Mouse (Mus musculus): ENCODE data around the gene Zc3h4. TPM values are rescaled to one million over a fixed set of nuclear protein-coding genes. Genes with fewer than 3 reads are reported as not detected.

The Zc3h4 gene
- total and polyA plus RNA-seq, 3 experiments: 32.9 to 71.8 (median 59.4) TPM

DNA sequence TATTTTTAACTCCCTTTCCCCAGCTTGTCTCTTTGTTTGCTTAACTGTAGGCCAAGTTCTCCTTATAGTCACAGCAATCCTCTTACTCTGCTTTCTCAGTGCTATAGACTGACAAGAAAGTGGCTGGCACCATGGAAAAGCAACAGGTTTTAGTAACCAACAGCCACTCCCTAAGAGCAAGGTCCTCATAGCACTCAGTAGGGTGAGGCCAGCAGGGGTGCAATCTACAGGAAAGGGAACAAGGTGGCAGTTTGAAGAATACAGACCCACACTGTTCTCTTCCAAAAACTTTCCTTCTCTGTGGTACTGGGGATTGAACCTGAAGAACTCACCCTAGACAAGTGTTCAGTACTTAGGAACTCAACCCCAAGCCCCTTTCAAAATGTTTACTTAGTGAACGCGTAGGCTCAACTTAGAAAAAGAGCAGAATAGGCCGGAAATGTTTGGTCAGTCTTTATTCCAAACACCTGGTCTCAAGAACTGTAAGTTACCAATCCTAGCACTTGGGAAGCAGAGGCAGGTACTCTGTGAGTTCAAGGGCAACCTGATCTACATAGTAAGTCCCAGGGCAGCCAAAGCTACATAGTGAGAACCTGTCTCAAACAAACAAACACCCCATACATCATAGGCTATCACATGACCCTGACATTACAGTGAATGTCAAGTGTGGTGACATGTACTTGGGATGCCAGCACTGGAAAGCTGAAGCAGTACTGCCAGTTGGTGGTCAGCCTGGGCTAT is 44.7 kb upstream of the Zc3h4 start:
- no peak for DNase-seq (ENCODE audit: low read depth, low spot score)
- Histone ChIP-seq H3K4me1 (ENCODE audit: control insufficient read depth in 1 of 2, insufficient read depth in 2 of 2, low read length in 2 of 2) (no peaks in the 10 kb centered on the region), H3K9me3 (replicated peaks; ENCODE audit: insufficient read depth, low read length) (no peaks in the 10 kb centered on the region), H3K79me2 (ENCODE audit: control insufficient read depth, insufficient read depth, low read length, poor library complexity) (no peaks in the 10 kb centered on the region), H3K27me3 (ENCODE audit: control insufficient read depth in 1 of 2, insufficient read depth in 2 of 2, low read length in 2 of 2) (no peaks in the 10 kb centered on the region), H3K9ac (ENCODE audit: control insufficient read depth, low read depth, low read length, poor library complexity, severe bottlenecking) (no peak overlapping the region), H3K4me3 (ENCODE audit: control insufficient read depth in 1 of 2, insufficient read depth in 1 of 2, low read depth in 2 of 2, low read length in 2 of 2) (no peak overlapping the region), H3K27ac (ENCODE audit: control insufficient read depth, low read depth, low read length) (no peak overlapping the region), H3K36me3 (ENCODE audit: control insufficient read depth in 1 of 2, insufficient read depth in 2 of 2, low read length in 2 of 2) (peaks cover 0 to 38% of the 10 kb centered on the region in 2 experiments; a peak in 2 of 4 replicates)
- no peak for TF ChIP-seq SIN3A (IDR thresholded peaks at IDR 0.05; ENCODE audit: low read length)
- no peak for TF ChIP-seq MEF2A (IDR thresholded peaks at IDR 0.05; ENCODE audit: extremely low read depth, insufficient replicate concordance, low read depth, low read length, poor library complexity, severe bottlenecking)

DNA sequence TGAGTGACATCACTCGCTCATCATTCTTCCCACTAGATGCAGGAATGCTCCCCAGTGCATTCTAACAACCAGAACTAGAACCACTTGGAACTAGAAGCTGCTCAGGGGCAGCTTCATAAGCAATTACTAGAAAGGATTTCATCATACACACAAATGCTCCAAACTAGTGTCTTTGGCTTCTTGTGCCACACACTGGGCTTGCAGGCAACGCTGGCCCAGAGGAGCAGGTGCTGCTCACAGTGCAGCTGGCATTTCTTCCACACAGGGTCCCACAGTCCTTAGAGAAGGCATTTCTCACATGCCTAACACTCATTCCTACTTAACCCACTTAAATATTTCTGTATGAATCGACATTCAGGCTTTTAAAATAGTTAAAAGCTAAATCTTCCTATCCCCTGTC is 43.1 kb upstream of the Zc3h4 start:
- no peaks in the 10 kb centered on the region for H3K9me3 ChIP-seq (replicated peaks; ENCODE audit: insufficient read depth, low read length)
- H3K27ac ChIP-seq (ENCODE audit: control insufficient read depth, low read depth, low read length): no peak overlapping the region
- no peak overlapping the region for H3K4me3 ChIP-seq (ENCODE audit: control insufficient read depth in 1 of 2, insufficient read depth in 1 of 2, low read depth in 2 of 2, low read length in 2 of 2)
- peaks cover 0 to 35% of the 10 kb centered on the region in 2 experiments; a peak in 2 of 4 replicates for H3K36me3 ChIP-seq (ENCODE audit: control insufficient read depth in 1 of 2, insufficient read depth in 2 of 2, low read length in 2 of 2)
- TF ChIP-seq MXI1 (IDR thresholded peaks at IDR 0.05; ENCODE audit: low read depth, low read length) (no peak), RCOR1 (IDR thresholded peaks at IDR 0.05; ENCODE audit: low read depth, low read length) (no peak), ZMIZ1 (IDR thresholded peaks at IDR 0.05; ENCODE audit: low read depth, low read length) (no peak), GATA1 (IDR thresholded peaks at IDR 0.05; ENCODE audit: low read depth, low read length) (no peak)
- no peak overlapping the region for H3K9ac ChIP-seq (ENCODE audit: control insufficient read depth, low read depth, low read length, poor library complexity, severe bottlenecking)
- no peaks in the 10 kb centered on the region for H3K27me3 ChIP-seq (ENCODE audit: control insufficient read depth in 1 of 2, insufficient read depth in 2 of 2, low read length in 2 of 2)
- H3K4me1 ChIP-seq (ENCODE audit: control insufficient read depth in 1 of 2, insufficient read depth in 2 of 2, low read length in 2 of 2): no peaks in the 10 kb centered on the region
- no peak for DNase-seq (ENCODE audit: low read depth, low spot score)
- no peaks in the 10 kb centered on the region for H3K79me2 ChIP-seq (ENCODE audit: control insufficient read depth, insufficient read depth, low read length, poor library complexity)

DNA sequence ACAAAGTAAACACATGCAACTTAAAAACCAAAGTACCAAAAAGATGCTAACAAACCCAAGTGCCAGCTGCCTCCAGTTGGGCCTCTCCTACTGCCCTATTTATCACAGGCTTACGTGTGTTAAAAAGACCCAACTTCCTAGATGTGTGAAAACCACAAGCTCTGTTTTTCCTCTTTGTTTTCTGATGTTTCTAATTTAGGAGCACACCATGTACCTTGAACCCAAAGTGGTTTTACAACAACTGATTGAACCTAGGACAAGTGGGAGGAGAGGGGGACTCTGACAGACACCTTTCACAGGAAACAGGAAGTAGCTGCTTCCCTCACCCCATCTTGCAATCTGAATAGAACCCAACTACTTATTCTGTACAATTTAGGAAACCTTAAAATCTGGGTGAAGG is 36.4 kb upstream of the Zc3h4 start:
- H3K27me3 ChIP-seq (ENCODE audit: control insufficient read depth in 1 of 2, insufficient read depth in 2 of 2, low read length in 2 of 2): no peaks in the 10 kb centered on the region
- DNase-seq (ENCODE audit: low read depth, low spot score): peak; percentile 44
- H3K9ac ChIP-seq (ENCODE audit: control insufficient read depth, low read depth, low read length, poor library complexity, severe bottlenecking): no peak overlapping the region
- H3K4me3 ChIP-seq (ENCODE audit: control insufficient read depth in 1 of 2, insufficient read depth in 1 of 2, low read depth in 2 of 2, low read length in 2 of 2): no peak overlapping the region
- peaks cover 33 to 38% of the 10 kb centered on the region in 2 experiments for H3K36me3 ChIP-seq (ENCODE audit: control insufficient read depth in 1 of 2, insufficient read depth in 2 of 2, low read length in 2 of 2)
- peaks cover 10 to 20% of the 10 kb centered on the region in 2 experiments for H3K4me1 ChIP-seq (ENCODE audit: control insufficient read depth in 1 of 2, insufficient read depth in 2 of 2, low read length in 2 of 2)
- peaks cover 3% of the 10 kb centered on the region; the same call in 1 of the 2 replicates for H3K79me2 ChIP-seq (ENCODE audit: control insufficient read depth, insufficient read depth, low read length, poor library complexity)
- H3K27ac ChIP-seq (ENCODE audit: control insufficient read depth, low read depth, low read length): no peak overlapping the region
- H3K9me3 ChIP-seq (replicated peaks; ENCODE audit: insufficient read depth, low read length): no peaks in the 10 kb centered on the region
- no peak for TF ChIP-seq ELF1 (IDR thresholded peaks at IDR 0.05; ENCODE audit: low read depth, low read length)
- TF ChIP-seq RCOR1 (IDR thresholded peaks at IDR 0.05; ENCODE audit: low read depth, low read length): no peak
- TF ChIP-seq USF2 (IDR thresholded peaks at IDR 0.05; ENCODE audit: borderline replicate concordance in 1 of 2, insufficient read depth in 1 of 2, low read depth in 1 of 2, low read length in 2 of 2): no peak
- no peak for TF ChIP-seq TAL1 (IDR thresholded peaks at IDR 0.05; ENCODE audit: low read length)
- TF ChIP-seq GATA1 (IDR thresholded peaks at IDR 0.05; ENCODE audit: low read depth, low read length): no peak
- TF ChIP-seq MXI1 (IDR thresholded peaks at IDR 0.05; ENCODE audit: low read depth, low read length): no peak
- no peak for TF ChIP-seq ETS1 (IDR thresholded peaks at IDR 0.05; ENCODE audit: low read depth, low read length)
- no peak for TF ChIP-seq USF1 (IDR thresholded peaks at IDR 0.05; ENCODE audit: low read depth, low read length)
- TF ChIP-seq MYB (IDR thresholded peaks at IDR 0.05; ENCODE audit: low read depth, low read length): no peak
- TF ChIP-seq ZNF384 (IDR thresholded peaks at IDR 0.05; ENCODE audit: low read depth, low read length): no peak
- TF ChIP-seq TCF12 (IDR thresholded peaks at IDR 0.05; ENCODE audit: low read depth, low read length): no peak
- no peak for TF ChIP-seq GABPA (IDR thresholded peaks at IDR 0.05; ENCODE audit: low read depth, low read length)
- no peak for TF ChIP-seq ZMIZ1 (IDR thresholded peaks at IDR 0.05; ENCODE audit: low read depth, low read length)
